Mouse (Mus musculus): ENCODE measurements around the gene Lrrc19. TPM values are rescaled to one million over a fixed set of nuclear protein-coding genes. Genes with fewer than 3 reads are reported as not detected.

Lrrc19 gene
- polyA plus RNA-seq, 1 experiment from 2014 or later: 1.3 TPM

MicroRNAs within 50 kb of the gene (microRNA counts, 519-probe panel; counts per million panel counts)
- microRNA mmu-miR-872: 7,497 counts per million, percentile 78 among the panel's probes with 10 or more counts

Small RNAs within 50 kb of the gene (microRNA-seq; reads per million reads assigned to microRNA genes)
- gene Mir872: 6,553 reads per million, percentile 91 among the genes with 10 or more reads in this experiment

Other genes with a start within 250 kb of the Lrrc19 start
- gene Gm10306, start 93.6 kb downstream of the Lrrc19 start, polyA plus RNA-seq (2016; fragmentation: Nextera tagmentation; extraction: Ambion mirVana): 0.52 TPM in 1 of 2 replicates, not detected in the other
- 24.4 and 27.8 TPM in 2 replicates for gene Caap1, start 93.3 kb downstream of the Lrrc19 start, polyA plus RNA-seq (2016; fragmentation: Nextera tagmentation; extraction: Ambion mirVana)
- 92.6 and 95.1 TPM in 2 replicates for gene Plaa, start 46.9 kb downstream of the Lrrc19 start, polyA plus RNA-seq (2016; fragmentation: Nextera tagmentation; extraction: Ambion mirVana)
- gene Ift74, start 35.7 kb downstream of the Lrrc19 start, polyA plus RNA-seq (2016; fragmentation: Nextera tagmentation; extraction: Ambion mirVana): 59.6 and 65.4 TPM in 2 replicates
- 8.5 and 8.8 TPM in 2 replicates for gene Tek, start 89.1 kb upstream of the Lrrc19 start, polyA plus RNA-seq (2016; fragmentation: Nextera tagmentation; extraction: Ambion mirVana)